Mouse (Mus musculus) liver, postnatal 0 days (tissue): ENCODE results near the gene Wdr18.

Experiments used
- CTCF ChIP-seq: sonication (generic); IDR thresholded peaks from 2 replicates; pipeline ENCODE4 v1.5.1; 2016; ENCODE audit warnings: antibody characterized with exemption, low read depth
- EP300 ChIP-seq: IDR thresholded peaks from 2 replicates; pipeline ENCODE4 v1.6.1; 2016; ENCODE audit warnings: antibody characterized with exemption, low read depth, mild to moderate bottlenecking

DNA sequence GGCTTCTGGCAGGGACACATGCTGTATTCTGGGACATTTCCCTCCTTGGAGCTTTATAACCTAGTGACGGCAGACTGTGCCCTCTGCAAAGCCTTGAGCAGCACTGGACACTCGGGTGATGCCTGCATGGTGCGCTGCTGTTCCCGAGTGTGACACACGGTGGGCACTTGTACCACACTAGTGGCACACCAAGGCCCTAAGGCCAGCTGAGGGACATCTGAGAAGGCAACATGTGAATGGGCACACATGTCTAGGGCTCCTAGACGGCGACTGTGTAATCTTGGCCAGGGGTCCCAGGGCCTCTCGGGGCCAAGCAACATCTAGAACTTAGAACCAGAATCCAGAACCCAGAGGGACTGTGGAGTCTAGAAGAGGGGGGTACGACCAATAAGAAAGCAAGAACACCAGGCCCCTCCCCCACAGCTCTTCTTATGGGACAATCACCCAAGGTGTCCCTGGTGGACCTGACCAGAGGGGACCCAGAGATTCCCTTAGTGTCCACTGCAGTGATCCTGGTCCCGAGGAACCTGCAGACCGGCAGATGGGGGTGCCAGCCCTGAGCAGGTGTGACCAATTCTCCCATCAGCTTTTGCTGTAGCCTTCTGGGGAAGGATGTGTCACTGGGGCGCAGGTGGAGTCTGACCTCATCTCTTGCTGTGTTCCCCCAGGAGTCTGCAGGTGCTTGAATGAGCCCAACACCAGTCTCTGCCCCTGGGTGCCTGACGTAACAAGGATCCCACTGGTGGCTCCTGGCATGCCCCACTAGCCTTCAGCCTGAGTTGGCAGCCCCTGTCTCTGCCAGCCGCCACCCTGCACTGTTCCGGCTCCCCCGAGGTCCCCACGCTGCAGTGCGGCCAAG, 29.8 kb upstream of the Wdr18 start:
- TF ChIP-seq CTCF (no peak), EP300 (no peak)
